Comparison of ENCODE assay signal across 8 mouse cellular contexts in the genomic region with DNA sequence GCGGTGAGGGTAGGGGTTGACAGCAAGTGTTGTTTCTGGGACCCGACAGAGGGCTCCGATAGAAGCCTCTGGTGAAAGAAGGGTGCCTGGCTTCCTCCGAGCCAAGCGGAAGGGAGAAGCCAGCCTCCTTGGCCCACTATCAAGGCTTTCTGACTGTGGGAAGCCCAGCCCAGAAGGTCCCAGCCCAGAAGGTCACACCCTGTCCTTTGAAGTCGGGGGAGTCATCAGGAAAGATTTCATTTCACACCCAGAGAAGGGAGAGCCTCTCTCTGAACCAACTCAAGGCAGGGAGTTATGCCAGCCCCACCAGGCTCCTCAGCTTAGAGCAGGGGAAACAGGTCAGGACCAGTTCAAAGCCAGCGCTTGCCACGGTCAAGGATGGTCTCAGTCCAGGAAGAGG.
A peak's percentile ranks its signal among the peaks of the same experiment; 100 is the strongest.
DNase-seq lines count a peak whose midpoint lies in the region; ATAC-seq and TF ChIP-seq lines count a peak whose summit lies in the region.

No protein-coding gene starts in this region.

- H3K4me3 ChIP-seq in neural tube, embryonic 13.5 days, result no peak overlapping the region
- no peak overlapping the region for H3K4me3 ChIP-seq in intestine, postnatal 0 days (ENCODE audit: low read depth, low read length)

- H3K4me2 ChIP-seq in neural tube, embryonic 13.5 days, result no peak overlapping the region
- H3K4me2 ChIP-seq in intestine, postnatal 0 days (replicated peaks; ENCODE audit: low read depth), result no peak overlapping the region

- no peaks in the 10 kb centered on the region for H3K27me3 ChIP-seq in neural tube, embryonic 13.5 days
- no peaks in the 10 kb centered on the region for H3K27me3 ChIP-seq in intestine, postnatal 0 days (replicated peaks; ENCODE audit: control insufficient read depth, insufficient read depth, low read length)

- H3K36me3 ChIP-seq in neural tube, embryonic 13.5 days, result no peaks in the 10 kb centered on the region
- H3K36me3 ChIP-seq in intestine, postnatal 0 days (ENCODE audit: control insufficient read depth, insufficient read depth), result no peaks in the 10 kb centered on the region

- H3K9ac ChIP-seq in neural tube, embryonic 13.5 days, result no peak overlapping the region
- no peak overlapping the region for H3K9ac ChIP-seq in intestine, postnatal 0 days (ENCODE audit: low read depth, low read length)

- H3K9me3 ChIP-seq in neural tube, embryonic 13.5 days, result no peaks in the 10 kb centered on the region
- no peaks in the 10 kb centered on the region for H3K9me3 ChIP-seq in intestine, postnatal 0 days (ENCODE audit: control insufficient read depth)

- H3K27ac ChIP-seq in neural tube, embryonic 13.5 days (replicated peaks), result 0 out of 2 replicates have a peak overlapping the region, but pooled peaks have one; percentile 14
- H3K27ac ChIP-seq in intestine, postnatal 0 days (ENCODE audit: low read depth, low read length), result no peak overlapping the region

- no peak for ATAC-seq in neural tube, embryonic 13.5 days (ENCODE audit: low read depth)
- ATAC-seq in frontal cortex, adult (ENCODE audit: low TSS enrichment), result no peak
- ATAC-seq in intestine, postnatal 0 days, result no peak

- TF ChIP-seq CTCF in intestine, postnatal 0 days (IDR thresholded peaks at IDR 0.05; ENCODE audit: low read depth), result no peak

- H3K4me1 ChIP-seq in neural tube, embryonic 13.5 days (replicated peaks), result peaks cover 11% of the 10 kb centered on the region; the same call in 1 of the 2 replicates
- no peaks in the 10 kb centered on the region for H3K4me1 ChIP-seq in intestine, postnatal 0 days (replicated peaks; ENCODE audit: control insufficient read depth, insufficient read depth, low read length)

- WGBS in neural tube, embryonic 13.5 days, result 89% methylated on average over 8 of the region's 8 CpGs
- WGBS in intestine, postnatal 0 days, result 57% methylated on average over 8 of the region's 8 CpGs

- DNase-seq in neural tube, embryonic 10.5 days (ENCODE audit: extremely low spot score, low spot score), result no peak
- peak; percentile 77 for DNase-seq in gastrocnemius, postnatal 10 days
- DNase-seq in kidney, postnatal 14 days, result peak; percentile 79
- peak; percentile 85 for DNase-seq in testis, postnatal 14 days (ENCODE audit: low spot score)
- no peak for DNase-seq in layer of hippocampus, postnatal 14 days (ENCODE audit: low spot score in 2 of 2)

Comparison
In these comparisons a context has a peak if more than half of its experiments do, and no peak if none do; other contexts are left out.
1. DNase-seq: peak in gastrocnemius, postnatal 10 days (single experiment), kidney, postnatal 14 days (single experiment) and testis, postnatal 14 days (single experiment); none in neural tube, embryonic 10.5 days (single experiment) and layer of hippocampus, postnatal 14 days (0 of 2).